Mouse (Mus musculus) testis, adult 2 months (tissue): ENCODE results near the gene Filip1l.
"Not testable (repeated sequence)": the region's sequence is repeated elsewhere in the genome, so short reads cannot be mapped to it uniquely, and the experiment has no call there.

Experiments
- CTCF ChIP-seq: fragments of 200-500 bp; IDR thresholded peaks from 2 replicates; pipeline ENCODE4 v1.5.1; 2012; ENCODE audit warnings: low read depth, mild to moderate bottlenecking, inconsistent platforms, low read length, moderate library complexity; ENCODE audit not compliant: control insufficient read depth, insufficient read depth, insufficient replicate concordance
- POLR2A ChIP-seq: fragments of 200-500 bp; IDR thresholded peaks from 2 replicates; pipeline ENCODE4 v1.6.1; 2012; ENCODE audit warnings: low read depth, mild to moderate bottlenecking, inconsistent platforms, low read length, moderate library complexity; ENCODE audit not compliant: control insufficient read depth

GRCm38 (mm10) chr16:57391171-57391570 lies 38.3 kb downstream of the Filip1l start:
- not testable (repeated sequence) for TF ChIP-seq CTCF, POLR2A
